In the genomic region with DNA sequence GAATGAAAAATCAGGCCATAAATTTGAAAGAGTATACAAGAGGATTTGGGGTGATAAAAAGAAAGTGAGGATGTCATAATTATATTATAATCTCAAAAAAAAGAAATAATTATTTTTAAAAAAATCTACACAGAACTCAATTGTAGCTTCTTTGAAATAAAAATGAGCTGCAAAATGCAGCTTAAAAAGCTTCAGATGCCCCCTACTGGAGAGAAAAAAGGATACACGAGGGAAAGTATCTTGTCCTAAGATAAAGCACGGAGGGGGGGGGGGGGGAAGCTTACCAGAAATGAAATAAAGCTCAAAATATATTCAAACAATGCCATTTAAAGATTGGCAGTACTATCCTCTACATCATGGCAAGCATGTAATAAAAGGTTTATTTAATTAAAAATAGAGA, we compare ENCODE assay signal across 11 mouse cellular contexts.
A peak's percentile ranks its signal among the peaks of the same experiment; 100 is the strongest.
DNase-seq lines count a peak whose midpoint lies in the region; ATAC-seq and TF ChIP-seq lines count a peak whose summit lies in the region.
"Had no signal": no experiment of that assay in that cellular context is flagged by ENCODE, and none has a peak within 500 bp of the region (broad histone marks: within the 10 kb centered on the region; RNA-seq: fewer than 3 reads in every experiment).

No protein-coding gene starts in this region.

- no peaks in the 10 kb centered on the region for H3K36me3 ChIP-seq in forebrain, embryonic 14.5 days (ENCODE audit: control insufficient read depth, insufficient read depth, low read length)
- no peaks in the 10 kb centered on the region for H3K36me3 ChIP-seq in forebrain, embryonic 11.5 days (ENCODE audit: control insufficient read depth, insufficient read depth, low read length)
- no peaks in the 10 kb centered on the region for H3K36me3 ChIP-seq in ES-E14 (ENCODE audit: control insufficient read depth, insufficient read depth, low read length, poor library complexity, severe bottlenecking)
- H3K36me3 ChIP-seq: limb, embryonic 13.5 days had no signal

- intact Hi-C loops in left cerebral cortex, postnatal 25 days (cut with DNase I) = loop anchor here (2.0 to 5.0 kb wide), 2 partner anchors 552 to 706 kb away; no protein-coding TSS in a partner anchor
- intact Hi-C loops in left cerebral cortex, postnatal 36 days (cut with DNase I) = loop anchor here (2.0 to 10.0 kb wide), 4 partner anchors 464 to 706 kb away; no protein-coding TSS in a partner anchor
- intact Hi-C loops in gastrocnemius, postnatal 36 days (cut with DNase I) = loop anchor here (5.0 to 10.0 kb wide), 4 partner anchors 324 to 706 kb away; a partner anchor contains a TSS

- in situ Hi-C loops in ES-E14 (cut with MboI; ENCODE audit: low sequenced_read_pairs in 2 of 2, unreplicated experiment in 2 of 2) = no loop called here

- peak; percentile 63 for DNase-seq in forebrain, embryonic 14.5 days (ENCODE audit: low spot score)
- DNase-seq in forebrain, embryonic 11.5 days (ENCODE audit: low spot score) = no peak
- DNase-seq in left cerebral cortex, postnatal 25 days (ENCODE audit: low spot score in 2 of 2) = peak; percentile 4 to 36
- DNase-seq in left cerebral cortex, postnatal 36 days (ENCODE audit: low spot score in 2 of 2) = no peak
- no peak for DNase-seq in ES-E14 (ENCODE audit: low read depth, low spot score)
- peak; percentile 8 for DNase-seq in lung, postnatal 14 days
- DNase-seq in adrenal gland, postnatal 36 days = no peak
- no peak for DNase-seq in gastrocnemius, postnatal 36 days
- DNase-seq: cerebellum, adult 8-10 months had no signal

- H3K27me3 ChIP-seq in forebrain, embryonic 14.5 days (replicated peaks; ENCODE audit: control insufficient read depth, insufficient read depth, low read length) = no peaks in the 10 kb centered on the region
- no peaks in the 10 kb centered on the region for H3K27me3 ChIP-seq in forebrain, embryonic 11.5 days (ENCODE audit: control insufficient read depth, insufficient read depth, low read length)
- H3K27me3 ChIP-seq: limb, embryonic 13.5 days had no signal

- H3K4me1 ChIP-seq in forebrain, embryonic 14.5 days (ENCODE audit: control insufficient read depth, insufficient read depth, low read length) = no peaks in the 10 kb centered on the region
- no peaks in the 10 kb centered on the region for H3K4me1 ChIP-seq in forebrain, embryonic 11.5 days (replicated peaks; ENCODE audit: control insufficient read depth, insufficient read depth, low read length)
- no peaks in the 10 kb centered on the region for H3K4me1 ChIP-seq in ES-E14 (ENCODE audit: control insufficient read depth in 2 of 2, insufficient read depth in 2 of 2, low read length in 2 of 2, poor library complexity in 1 of 2)
- H3K4me1 ChIP-seq: limb, embryonic 13.5 days had no signal

- no peaks in the 10 kb centered on the region for H3K9me3 ChIP-seq in forebrain, embryonic 14.5 days (replicated peaks; ENCODE audit: control insufficient read depth, low read length)
- H3K9me3 ChIP-seq in forebrain, embryonic 11.5 days (ENCODE audit: control insufficient read depth, low read length) = no peaks in the 10 kb centered on the region
- H3K9me3 ChIP-seq in ES-E14 (ENCODE audit: control insufficient read depth, insufficient read depth, low read depth, low read length) = no peaks in the 10 kb centered on the region
- H3K9me3 ChIP-seq: limb, embryonic 13.5 days had no signal

- no peak overlapping the region for H3K4me2 ChIP-seq in forebrain, embryonic 14.5 days (ENCODE audit: low read length)
- H3K4me2 ChIP-seq in forebrain, embryonic 11.5 days (ENCODE audit: low read depth, low read length, severe bottlenecking) = no peak overlapping the region
- H3K4me2 ChIP-seq: limb, embryonic 13.5 days had no signal

- no peak overlapping the region for H3K4me3 ChIP-seq in forebrain, embryonic 14.5 days (ENCODE audit: low read depth, low read length)
- H3K4me3 ChIP-seq in forebrain, embryonic 11.5 days (ENCODE audit: low read depth, low read length) = no peak overlapping the region
- no peak overlapping the region for H3K4me3 ChIP-seq in ES-E14 (ENCODE audit: insufficient read depth in 1 of 2, low read depth in 1 of 2, low read length in 2 of 2, poor library complexity in 1 of 2, severe bottlenecking in 1 of 2)
- H3K4me3 ChIP-seq: limb, embryonic 13.5 days had no signal

- 21% methylated on average over 2 of the region's 2 CpGs for WGBS in forebrain, embryonic 14.5 days
- 24% methylated on average over 2 of the region's 2 CpGs for WGBS in forebrain, embryonic 11.5 days

- no peak overlapping the region for H3K27ac ChIP-seq in forebrain, embryonic 14.5 days (ENCODE audit: low read depth, low read length)
- H3K27ac ChIP-seq in forebrain, embryonic 11.5 days (ENCODE audit: low read depth, low read length) = no peak overlapping the region
- no peak overlapping the region for H3K27ac ChIP-seq in ES-E14 (ENCODE audit: insufficient read depth, low read depth, low read length, poor library complexity, severe bottlenecking)
- H3K27ac ChIP-seq: limb, embryonic 13.5 days had no signal

- no peak overlapping the region for H3K9ac ChIP-seq in forebrain, embryonic 14.5 days (ENCODE audit: low read length)
- H3K9ac ChIP-seq in forebrain, embryonic 11.5 days (ENCODE audit: low read length) = no peak overlapping the region
- H3K9ac ChIP-seq in ES-E14 (ENCODE audit: insufficient read depth, low read depth, low read length, poor library complexity, severe bottlenecking) = no peak overlapping the region
- H3K9ac ChIP-seq: limb, embryonic 13.5 days had no signal

- no peak for ATAC-seq in forebrain, embryonic 14.5 days
- no peak for ATAC-seq in forebrain, embryonic 11.5 days (replicated peaks; ENCODE audit: low FRiP score)
- ATAC-seq: hindbrain, embryonic 16.5 days had no signal

TF ChIP-seq in ES-E14, 5 proteins besides CTCF, POLR2A, EP300 and RAD21:
- TF ChIP-seq ZC3H11A (IDR thresholded peaks at IDR 0.05; ENCODE audit: borderline replicate concordance, low read depth, low read length) (0 out of 2 replicates have a peak, but pooled peaks have one; percentile 22), MAFK (IDR thresholded peaks at IDR 0.05; ENCODE audit: insufficient read depth, low read depth, low read length) (no peak), CHD2 (IDR thresholded peaks at IDR 0.05; ENCODE audit: low read depth, low read length) (no peak)

Comparison
In these comparisons a context has a peak if more than half of its experiments do, and no peak if none do; other contexts are left out.
1. DNase-seq: peak in forebrain, embryonic 14.5 days (single experiment), left cerebral cortex, postnatal 25 days (2 of 2) and lung, postnatal 14 days (single experiment); none in forebrain, embryonic 11.5 days (single experiment), left cerebral cortex, postnatal 36 days (0 of 2), ES-E14 (single experiment), adrenal gland, postnatal 36 days (0 of 2) and gastrocnemius, postnatal 36 days (0 of 2).